31 mouse cellular contexts compared by ENCODE assay signal in the genomic region with DNA sequence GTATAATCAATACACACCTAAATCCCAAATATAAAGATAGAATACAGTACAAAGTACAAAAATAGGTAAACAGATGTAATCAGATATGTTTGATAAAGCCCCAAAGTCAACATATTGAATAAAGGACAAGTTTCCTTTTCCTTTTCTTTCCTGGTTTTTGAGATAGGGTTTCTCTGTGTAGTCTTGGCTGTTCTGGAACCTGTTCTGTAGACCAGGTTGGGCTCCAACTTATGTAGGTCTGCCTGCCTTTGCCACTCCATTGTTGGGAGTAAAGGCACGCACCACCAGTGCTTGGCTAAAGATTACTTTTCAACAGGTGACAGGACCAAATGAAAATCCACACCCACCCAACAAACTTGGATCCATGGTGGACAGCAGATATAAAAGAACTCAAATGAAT. TPM values are rescaled to one million over a fixed set of nuclear protein-coding genes. Genes with fewer than 3 reads are reported as not detected.
"Had no signal": no experiment of that assay in that cellular context is flagged by ENCODE, and none has a peak within 500 bp of the region (broad histone marks: within the 10 kb centered on the region; RNA-seq: fewer than 3 reads in every experiment).

No protein-coding gene starts in this region.

- H3K4me1 ChIP-seq: heart, embryonic 10.5 days; heart, embryonic 12.5 days; hindbrain, embryonic 10.5 days; hindbrain, embryonic 12.5 days; kidney, embryonic 15.5 days; limb, embryonic 10.5 days; limb, embryonic 12.5 days had no signal

- H3K9me3 ChIP-seq: heart, embryonic 10.5 days; hindbrain, embryonic 12.5 days; kidney, embryonic 15.5 days; limb, embryonic 10.5 days; limb, embryonic 12.5 days had no signal

- H3K27me3 ChIP-seq: heart, embryonic 12.5 days; hindbrain, embryonic 12.5 days; kidney, embryonic 15.5 days; limb, embryonic 12.5 days had no signal

- H3K4me3 ChIP-seq: gastrocnemius, adult 2 months; heart, embryonic 10.5 days; heart, embryonic 12.5 days; hindbrain, embryonic 10.5 days; hindbrain, embryonic 12.5 days; kidney, embryonic 15.5 days; layer of hippocampus, adult 2 months; left cerebral cortex, adult 2 months; limb, embryonic 10.5 days; limb, embryonic 12.5 days had no signal

- H3K4me2 ChIP-seq: heart, embryonic 12.5 days; hindbrain, embryonic 12.5 days; hindbrain, embryonic 14.5 days; kidney, embryonic 15.5 days; limb, embryonic 12.5 days had no signal

- DNase-seq: gastrocnemius, adult 2 months; gastrocnemius, postnatal 10 days; gastrocnemius, postnatal 25 days; heart, adult 18-20 months; heart, postnatal 10 days; heart, postnatal 4 days; kidney, adult 11 months; kidney, adult 2 months; kidney, adult 9 months; kidney, postnatal 14 days; kidney, postnatal 36 days; liver had no signal

- H3K9ac ChIP-seq: heart, embryonic 12.5 days; hindbrain, embryonic 12.5 days; hindbrain, embryonic 14.5 days; kidney, embryonic 15.5 days; limb, embryonic 12.5 days had no signal

- H3K27ac ChIP-seq: gastrocnemius, adult 2 months; heart, embryonic 10.5 days; hindbrain, embryonic 10.5 days; hindbrain, embryonic 12.5 days; hindbrain, embryonic 14.5 days; hindbrain, postnatal 0 days; kidney, embryonic 15.5 days; kidney, postnatal 0 days; layer of hippocampus, adult 2 months; left cerebral cortex, adult 2 months; limb, embryonic 10.5 days; limb, embryonic 12.5 days had no signal

- ATAC-seq: hindbrain, postnatal 0 days; intestine, embryonic 16.5 days had no signal

- H3K36me3 ChIP-seq: heart, embryonic 10.5 days; heart, embryonic 12.5 days; hindbrain, embryonic 10.5 days; hindbrain, embryonic 12.5 days; kidney, embryonic 15.5 days; limb, embryonic 10.5 days; limb, embryonic 12.5 days had no signal

RNA-seq across cellular contexts. Expression of gene Gm14151, which starts 35.5 kb away (rescaled TPM):
- polyA plus RNA-seq: frontal cortex, adult 2 months; heart, embryonic 10.5 days; heart, embryonic 12.5 days; heart, embryonic 14.5 days; heart, embryonic 16.5 days; hindbrain, embryonic 10.5 days; hindbrain, embryonic 12.5 days; hindbrain, embryonic 14.5 days; hindbrain, postnatal 0 days; intestine, embryonic 14.5 days; intestine, embryonic 16.5 days; kidney, adult 2 months; kidney, embryonic 15.5 days; kidney, postnatal 0 days; large intestine, adult 2 months; limb, embryonic 10.5 days; limb, embryonic 12.5 days; limb, embryonic 14.5 days had no signal

RNA-seq across cellular contexts. Expression of gene Gm14147, which starts 41.4 kb away (rescaled TPM):
- polyA plus RNA-seq: frontal cortex, adult 2 months; heart, embryonic 10.5 days; heart, embryonic 12.5 days; heart, embryonic 14.5 days; heart, embryonic 16.5 days; hindbrain, embryonic 10.5 days; hindbrain, embryonic 12.5 days; hindbrain, embryonic 14.5 days; hindbrain, postnatal 0 days; intestine, embryonic 14.5 days; intestine, embryonic 16.5 days; kidney, adult 2 months; kidney, embryonic 15.5 days; kidney, postnatal 0 days; large intestine, adult 2 months; limb, embryonic 10.5 days; limb, embryonic 12.5 days; limb, embryonic 14.5 days had no signal
